Mouse (Mus musculus) embryo, embryonic 10.5 days (tissue): ENCODE measurements around the gene Ilkap.

Source experiments
- DNase-seq: peaks from one replicate; pipeline ENCODE4 v3.0.0-alpha.2; 2015; ENCODE audit warnings: low spot score

Ilkap gene

DNA sequence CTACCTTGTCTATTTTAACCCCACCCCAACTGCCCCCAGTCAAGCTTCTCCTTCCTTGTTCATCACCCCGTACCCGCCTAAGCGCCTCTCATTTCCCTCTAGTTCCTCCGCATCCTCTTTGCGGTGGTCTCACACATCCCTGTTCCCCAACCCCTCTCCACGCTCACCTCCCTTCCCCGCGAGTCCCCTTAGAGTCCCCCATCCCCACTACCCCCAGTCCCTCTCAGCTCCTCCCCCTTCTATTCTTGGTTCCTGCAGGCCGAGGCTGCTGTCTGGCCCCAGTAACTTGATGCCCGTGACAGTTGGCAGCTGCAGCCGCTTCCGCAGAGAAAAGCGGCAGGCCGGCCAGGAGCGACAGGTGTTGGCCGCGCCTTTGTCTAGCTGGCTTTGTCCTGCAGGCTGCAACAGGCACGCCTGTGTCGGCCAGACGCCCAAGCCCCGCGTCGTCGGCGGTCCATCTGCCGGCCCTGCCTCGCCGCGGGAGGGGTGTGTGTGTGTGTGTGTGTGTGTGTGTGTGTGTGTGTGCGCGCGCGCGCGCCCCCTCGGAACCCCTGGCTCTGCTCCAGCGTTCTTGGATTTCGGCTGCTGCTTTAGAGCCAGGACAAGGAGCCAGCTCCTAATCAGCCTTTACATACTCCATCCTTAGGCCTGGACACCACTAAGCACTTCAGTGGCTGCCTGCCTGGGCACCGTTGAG, 15.4 kb upstream of the Ilkap start, which contains the start of gene Hes6:
TSS of gene Hes6 (minus strand) at position 141 of the 697 bp plus-strand sequence.
- DNase-seq = peak; percentile 87

DNA sequence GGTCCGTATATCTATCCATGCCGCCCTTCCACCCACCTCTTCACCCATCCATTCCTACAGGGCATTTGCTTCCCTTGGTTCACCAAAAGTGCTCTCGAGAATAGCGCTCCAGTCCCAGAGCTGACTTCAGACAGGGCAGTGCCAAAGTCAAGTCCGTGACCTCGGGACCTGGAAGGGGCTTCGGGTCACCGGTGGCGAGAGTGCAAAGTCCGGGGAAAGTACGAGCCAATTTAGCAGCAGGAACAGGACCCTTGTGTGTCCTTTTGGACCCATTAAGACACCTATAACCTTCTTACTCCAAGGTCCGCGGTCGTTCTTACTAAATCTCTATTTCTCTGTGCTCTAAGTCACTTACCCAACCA, 14.9 kb upstream of the Ilkap start:
- no peak for DNase-seq

DNA sequence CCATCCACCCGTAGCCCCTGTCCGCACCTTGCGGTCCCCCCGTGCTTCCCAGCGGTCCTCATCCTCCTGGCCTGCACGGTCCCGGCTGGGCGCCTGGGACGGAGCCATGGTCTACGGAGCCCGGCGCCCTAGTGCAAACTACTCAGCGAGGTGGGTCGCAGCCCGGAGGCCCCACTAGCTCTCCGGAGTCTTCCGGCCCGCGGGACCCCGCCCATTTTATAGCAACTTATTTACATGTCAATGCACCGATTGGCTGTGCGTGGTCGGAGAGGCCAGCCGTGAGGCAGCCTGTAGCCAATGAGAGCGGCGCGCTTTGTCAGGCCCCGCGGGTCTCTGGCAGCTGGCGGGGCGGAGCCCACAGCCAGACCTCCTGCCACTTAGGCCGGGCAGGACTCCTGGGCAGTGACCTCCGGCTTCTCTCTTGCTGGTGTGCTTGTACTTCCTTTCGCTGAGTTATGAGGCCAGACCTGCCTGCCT, 14.5 kb upstream of the Ilkap start:
- DNase-seq = peak; percentile 98

DNA sequence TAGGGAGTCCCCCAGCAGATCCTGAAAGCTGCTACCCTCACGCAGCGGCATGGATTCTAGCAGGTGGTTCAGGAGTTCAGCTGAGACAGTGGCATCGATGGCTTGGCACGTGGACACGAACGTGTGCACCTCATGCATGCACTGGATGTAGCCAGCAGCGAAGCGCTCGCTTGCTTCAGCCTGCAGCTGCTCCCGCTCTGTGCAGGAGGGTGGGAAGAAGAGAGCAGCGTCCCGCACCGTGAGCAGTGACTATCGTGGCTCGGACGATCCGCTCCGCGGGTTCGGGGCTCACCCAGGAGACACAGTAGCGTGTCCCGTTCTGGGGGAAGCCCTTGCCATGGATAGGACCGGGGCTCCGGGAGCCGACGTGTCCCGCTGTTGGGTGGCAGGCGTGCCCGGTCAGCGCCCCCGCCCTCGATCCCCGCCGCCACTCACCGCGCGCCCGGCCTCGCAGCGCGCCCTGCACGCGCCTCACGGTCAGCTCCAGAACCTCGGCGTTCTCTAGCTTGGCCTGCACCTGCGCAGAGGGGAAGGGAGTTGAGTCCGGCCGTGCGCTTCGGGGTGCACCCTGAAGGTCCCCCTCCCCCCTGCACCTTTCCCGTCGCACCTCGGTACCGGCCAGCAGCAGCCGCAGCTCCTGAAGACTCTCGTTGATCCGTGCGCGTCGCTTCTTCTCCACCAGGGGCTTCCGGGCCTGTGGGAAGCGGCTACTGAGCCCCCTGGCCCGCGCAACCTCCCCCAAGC, 13.8 kb upstream of the Ilkap start:
- peak; percentile 28 for DNase-seq

DNA sequence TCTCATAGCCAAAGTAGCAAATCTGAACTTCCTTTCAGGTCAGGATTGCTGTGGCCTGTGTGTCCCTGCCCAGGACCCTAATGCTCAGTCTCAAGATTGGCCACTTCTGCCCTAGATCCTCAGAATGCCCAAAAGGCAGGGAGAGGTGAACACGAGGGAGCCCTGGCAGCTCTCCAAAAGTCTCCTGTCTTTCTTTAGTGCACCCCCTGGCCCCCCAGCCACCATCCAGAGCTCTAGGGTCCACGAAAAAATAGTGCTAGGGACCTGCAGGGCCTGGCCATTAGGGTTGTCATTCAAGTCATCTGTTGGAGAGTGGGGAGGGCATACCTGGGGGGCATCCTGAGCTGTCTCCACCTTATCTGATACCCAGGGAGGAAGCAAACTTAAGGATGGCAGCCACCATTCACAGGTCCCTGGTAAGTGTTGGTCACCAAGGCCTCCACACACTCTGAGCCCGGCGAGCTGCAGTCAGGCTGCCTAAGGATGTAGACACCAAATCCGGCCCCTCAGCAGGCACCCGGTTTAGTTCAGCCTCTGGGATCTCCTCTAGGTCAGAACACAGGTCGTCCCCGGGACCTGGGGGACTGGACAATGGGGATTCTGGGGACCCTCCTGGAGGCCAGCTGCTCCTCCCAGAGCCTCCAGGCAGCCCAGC, 13.1 kb upstream of the Ilkap start:
- DNase-seq = no peak

DNA sequence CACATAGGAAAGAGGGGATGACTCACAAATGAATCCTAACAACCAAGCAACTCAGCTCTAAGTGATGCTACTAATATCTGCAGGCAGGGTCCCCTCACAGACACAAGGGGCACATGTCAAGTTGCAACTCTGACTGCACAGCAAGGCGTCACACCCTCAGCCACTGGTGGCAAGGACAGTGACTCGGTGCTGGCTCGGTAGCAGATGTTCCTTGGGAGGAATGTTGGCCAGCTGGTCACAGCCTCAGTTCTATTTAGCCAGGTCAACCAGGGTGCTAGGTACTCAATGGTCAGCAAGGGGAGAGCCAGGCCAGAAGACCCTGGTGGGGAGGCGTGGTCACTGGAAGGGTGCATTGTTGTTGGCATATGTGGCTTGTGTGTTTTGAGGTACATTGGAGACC, 9.2 kb upstream of the Ilkap start:
- no peak for DNase-seq

DNA sequence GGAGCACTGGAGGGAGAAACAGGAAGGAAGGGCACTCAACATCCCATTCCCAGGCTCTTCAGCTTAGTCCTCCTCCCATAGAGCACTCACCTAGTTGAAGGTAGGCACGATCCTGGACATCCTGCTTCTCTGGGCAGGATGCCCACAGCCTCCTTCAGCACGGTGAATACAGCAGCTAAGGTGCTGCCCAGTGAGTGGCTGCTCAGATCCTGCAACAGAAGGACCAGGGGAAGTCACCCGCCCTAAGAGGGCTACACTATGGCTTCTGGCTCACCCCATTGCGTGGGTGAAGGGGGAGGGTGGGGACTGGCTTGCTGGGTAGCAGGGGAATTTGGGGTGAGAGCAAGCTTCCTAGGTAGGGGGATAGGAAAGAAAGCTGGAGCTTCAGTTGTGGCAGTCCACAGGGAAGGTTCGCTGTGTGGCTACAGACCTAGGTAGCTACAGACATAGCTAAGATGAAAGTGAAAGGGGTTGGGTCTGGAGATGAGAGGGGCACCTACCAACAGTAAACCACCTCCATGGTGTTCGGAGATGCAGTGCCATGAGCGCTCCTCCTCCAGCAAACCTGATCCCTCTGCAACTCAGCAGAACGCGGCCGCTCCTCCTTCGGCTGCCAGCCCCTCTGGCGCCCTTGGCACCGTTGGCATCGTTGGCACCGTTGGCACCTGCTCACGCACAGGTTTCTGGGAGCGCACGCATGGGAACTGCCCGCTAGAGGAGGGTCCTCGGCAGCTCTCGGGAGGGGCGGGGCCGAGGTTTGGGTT, 7.0 kb upstream of the Ilkap start:
- DNase-seq = no peak

DNA sequence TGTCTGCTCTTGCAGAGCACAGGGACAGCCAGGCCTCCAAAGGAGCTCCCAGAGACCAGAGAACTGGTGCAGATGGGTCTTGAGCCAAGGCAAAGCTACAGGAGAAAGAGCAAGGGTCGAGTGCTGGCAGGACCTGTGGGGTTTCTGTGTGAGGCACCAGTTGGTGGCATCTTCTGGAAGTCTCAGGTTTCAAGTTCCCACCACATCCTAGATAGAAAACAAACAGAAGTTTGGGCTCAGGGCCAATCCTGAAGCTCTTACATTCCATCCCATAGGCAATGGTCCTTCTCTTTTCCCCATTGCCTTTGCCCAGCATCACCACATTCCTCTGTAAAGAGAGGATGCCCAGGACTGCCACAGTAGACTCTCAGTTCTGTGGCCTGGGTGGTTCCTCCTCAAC, 6.4 kb upstream of the Ilkap start:
- DNase-seq = no peak

DNA sequence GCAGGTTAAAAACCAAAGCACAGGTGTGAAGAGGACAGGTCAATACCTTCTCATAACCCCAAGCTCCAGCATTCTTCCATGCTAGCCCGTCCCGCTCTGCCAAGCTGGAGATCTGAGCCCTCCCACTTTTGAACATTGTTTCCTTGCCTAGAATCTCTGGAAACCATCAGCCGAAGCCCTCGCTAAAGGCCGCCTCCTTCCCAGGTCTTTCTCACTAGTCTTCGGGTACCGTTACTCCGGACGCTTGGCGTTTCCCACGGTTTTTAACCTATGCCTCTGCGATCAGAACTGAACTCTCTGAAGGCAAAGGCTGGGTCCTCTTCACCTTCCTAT, 722 bp downstream of the Ilkap start:
- DNase-seq = no peak

DNA sequence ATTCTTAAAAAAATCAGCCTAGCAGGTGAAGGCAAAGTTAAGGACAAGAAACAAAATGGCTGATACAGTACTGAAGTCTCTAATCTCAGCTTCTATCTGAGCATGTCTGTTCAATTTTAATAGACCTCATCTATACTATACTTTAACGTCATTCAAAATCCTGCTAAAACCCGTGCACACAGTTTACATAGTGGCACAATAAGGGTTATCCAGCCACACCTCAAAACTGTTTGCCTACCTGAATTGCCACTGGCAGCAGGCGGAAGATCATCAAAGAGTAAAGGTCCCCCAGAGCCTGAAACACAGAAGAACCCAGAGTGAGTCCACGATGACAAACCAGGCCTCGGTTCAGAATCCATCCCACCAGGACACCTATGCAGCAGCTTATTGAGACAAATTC, 8.2 kb downstream of the Ilkap start:
- no peak for DNase-seq

DNA sequence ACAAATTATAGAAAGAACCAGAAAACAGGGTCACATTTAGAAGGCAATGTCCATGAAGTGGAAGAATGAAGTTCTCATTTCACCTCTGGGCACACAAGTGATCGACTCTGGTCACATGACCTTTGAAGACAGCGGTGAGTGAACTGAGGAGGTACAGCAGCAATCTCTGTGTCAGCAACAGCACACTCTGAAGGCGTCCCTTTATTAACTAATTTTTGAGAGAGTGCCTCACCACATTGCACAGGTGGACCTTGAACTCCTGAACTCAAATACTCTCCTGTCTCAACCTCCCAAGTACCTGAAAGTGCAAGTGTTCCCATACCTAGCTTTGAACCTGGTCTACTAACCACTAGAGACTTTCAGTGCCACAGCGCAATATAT, 17.5 kb downstream of the Ilkap start:
- DNase-seq = no peak

DNA sequence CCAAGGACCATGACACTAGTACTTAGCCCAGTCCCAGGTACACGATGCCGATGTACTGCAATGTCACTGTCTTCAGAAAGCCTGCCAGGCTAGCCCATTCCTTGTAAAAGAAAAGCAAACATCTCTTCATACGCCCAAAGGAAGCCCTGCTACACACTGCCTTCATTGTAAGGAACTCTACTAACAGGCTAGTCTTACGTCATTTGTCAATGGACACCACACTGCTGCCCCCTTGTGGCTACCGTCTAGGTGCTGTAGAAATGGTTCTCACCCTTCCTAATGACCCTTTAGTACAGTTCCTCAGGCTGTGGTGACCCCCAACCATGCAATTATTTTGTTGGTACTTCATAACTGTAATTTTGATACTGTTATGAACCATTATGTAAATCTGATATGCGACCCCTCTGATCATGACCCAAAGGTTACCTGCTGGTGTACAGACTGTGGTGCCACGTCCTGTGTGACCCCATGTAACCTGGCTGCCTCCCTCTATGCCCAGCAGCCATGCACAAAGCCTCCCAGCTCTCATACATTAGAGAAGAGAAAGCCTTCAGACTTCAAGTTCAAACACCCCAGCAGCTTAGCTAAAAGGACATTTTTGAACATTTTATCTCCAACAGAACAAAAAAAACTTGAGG, 18.0 kb downstream of the Ilkap start:
- DNase-seq = peak; percentile 90

DNA sequence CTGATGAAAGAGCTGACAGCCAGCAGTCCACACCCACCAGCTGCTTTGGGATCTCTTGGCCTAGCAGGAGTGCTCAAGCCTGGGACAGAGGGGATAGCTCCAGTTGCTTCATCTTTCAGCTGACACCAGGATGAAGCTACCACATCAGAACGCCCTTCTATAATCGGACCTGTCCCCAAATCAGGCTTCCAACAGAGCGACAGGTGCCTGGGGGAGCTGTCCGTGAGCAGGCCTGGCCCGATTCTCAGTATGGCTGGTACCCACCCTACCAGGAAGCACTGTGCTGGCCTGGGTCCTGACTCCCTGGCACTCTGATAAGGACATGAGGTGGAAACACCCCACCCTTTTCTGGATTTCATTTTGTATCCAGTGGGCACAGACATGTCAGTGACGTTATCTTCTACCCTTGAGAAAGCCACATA, 25.2 kb downstream of the Ilkap start:
- DNase-seq = no peak

DNA sequence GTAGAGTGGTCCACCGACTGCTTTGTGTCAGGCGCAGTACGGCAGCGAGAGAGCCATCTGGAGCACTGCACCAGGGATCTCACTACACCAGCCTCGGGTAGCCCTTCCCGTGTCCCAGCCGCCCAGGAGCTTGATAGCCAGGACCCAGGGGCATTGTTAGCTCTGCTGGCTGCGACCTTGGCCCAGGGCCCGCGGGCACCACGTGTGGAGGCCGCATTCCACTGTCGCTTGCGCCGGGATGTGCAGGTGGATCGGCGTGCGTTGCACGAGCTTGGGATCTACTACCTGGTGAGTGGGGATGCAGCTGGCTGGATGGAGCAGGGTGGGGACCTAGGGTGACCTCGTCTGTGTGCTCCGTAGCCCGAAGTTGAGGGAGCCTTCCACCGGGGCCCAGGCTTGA, 28.6 kb downstream of the Ilkap start:
- no peak for DNase-seq

DNA sequence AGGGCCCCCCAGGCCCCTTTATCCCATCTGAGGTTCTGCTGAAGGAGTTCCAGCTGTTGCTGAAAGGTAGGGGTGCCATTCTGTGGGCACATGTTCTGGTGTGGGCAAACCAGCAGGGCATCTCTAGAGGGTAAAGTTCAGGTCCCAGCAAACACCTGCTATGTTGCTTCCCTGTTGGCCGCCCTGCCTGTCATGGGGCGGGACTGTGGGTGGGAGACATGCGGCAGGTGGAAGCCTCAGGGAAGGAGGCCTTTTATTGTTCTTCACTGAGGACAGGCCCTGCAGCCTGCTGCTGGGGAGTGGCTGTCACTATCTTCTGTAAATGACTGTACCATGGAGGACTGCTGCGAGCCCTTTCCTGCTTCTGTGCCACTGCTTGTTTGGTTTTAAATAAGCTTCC, 29.2 kb downstream of the Ilkap start:
- no peak for DNase-seq

DNA sequence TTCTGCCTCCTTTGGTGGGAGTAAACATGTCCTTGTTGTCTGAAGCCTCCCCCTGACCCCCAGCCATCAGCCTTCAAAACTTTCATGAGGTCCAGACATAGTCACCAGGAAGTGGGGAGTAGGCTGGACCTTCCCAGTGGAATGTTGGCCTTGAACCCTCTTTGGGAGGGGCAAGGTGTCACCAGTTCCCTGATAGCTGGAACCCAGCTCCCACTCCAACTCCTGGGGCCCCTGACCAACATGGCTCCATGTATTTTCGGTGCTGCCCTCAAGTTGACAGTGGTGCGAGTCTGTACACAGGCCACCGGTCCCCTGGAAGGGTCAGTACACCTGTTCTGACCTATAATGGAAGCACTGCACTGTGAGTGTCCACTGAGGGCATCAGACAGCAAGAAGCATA, 31.3 kb downstream of the Ilkap start:
- DNase-seq = no peak

DNA sequence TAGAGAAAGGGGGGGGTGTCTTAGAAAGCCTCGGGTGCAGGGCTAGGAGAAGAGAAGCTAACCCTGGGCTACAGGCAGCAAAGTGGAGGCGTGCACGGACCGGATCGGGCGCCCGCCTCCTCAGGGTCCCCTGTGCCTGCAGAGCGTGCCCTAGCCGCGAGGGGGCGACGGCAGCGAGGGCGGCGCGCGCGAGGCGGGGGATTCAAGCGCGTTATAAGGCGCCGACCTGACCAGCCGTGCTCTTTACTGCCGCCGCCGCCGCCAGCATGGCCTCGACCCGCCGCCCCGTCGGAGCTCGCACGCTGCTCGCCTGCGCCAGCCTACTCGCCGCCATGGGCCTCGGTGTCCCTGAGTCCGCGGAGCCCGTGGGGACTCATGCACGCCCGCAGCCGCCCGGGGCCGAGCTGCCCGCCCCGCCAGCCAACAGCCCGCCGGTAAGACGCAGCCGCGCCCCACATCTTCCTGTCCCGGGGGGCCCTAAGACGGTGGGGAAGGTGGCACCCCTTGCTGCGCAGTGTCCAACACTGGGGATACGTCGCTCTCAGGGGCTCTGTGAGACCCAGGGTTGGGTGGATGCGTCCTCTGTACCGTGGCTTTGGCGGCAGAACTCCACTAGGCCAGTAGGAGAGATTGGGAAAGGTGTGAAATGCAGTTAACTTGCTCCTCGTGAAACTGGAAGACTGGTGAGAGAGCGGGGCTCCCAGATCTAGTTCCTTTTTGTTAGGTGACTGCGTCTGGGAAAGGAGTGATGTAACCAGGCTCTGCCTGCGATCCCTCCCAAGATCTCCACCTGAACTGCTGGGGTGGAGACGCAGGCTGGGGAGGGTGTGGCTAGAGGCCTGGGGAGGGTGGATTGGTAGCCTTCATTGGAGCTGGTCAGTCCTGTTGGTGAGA, 32.2 kb downstream of the Ilkap start, which contains the start of gene Erfe:
TSS of gene Erfe (plus strand) at position 216 of the 894 bp plus-strand sequence.
- peak; percentile 84 for DNase-seq

DNA sequence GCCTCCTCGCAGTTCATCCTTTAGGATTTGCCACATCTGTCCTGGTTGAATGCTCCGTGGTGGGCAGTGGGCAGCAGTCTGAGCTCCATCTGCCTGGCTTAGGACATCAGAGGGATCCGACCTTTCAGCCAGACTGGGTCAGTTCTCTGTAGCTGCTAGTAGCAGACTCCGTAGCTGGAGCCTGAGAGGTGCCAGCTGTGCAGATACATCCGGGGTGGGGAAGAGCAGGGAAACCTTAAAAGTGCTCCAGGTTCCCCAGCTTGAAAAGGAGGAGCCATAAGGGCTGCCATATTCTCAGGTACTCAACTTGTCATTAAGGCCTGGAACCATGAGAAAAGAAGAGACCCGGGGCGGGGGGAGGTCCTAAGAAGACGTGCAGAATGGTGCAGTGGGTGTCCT, 32.8 kb downstream of the Ilkap start:
- DNase-seq = no peak

DNA sequence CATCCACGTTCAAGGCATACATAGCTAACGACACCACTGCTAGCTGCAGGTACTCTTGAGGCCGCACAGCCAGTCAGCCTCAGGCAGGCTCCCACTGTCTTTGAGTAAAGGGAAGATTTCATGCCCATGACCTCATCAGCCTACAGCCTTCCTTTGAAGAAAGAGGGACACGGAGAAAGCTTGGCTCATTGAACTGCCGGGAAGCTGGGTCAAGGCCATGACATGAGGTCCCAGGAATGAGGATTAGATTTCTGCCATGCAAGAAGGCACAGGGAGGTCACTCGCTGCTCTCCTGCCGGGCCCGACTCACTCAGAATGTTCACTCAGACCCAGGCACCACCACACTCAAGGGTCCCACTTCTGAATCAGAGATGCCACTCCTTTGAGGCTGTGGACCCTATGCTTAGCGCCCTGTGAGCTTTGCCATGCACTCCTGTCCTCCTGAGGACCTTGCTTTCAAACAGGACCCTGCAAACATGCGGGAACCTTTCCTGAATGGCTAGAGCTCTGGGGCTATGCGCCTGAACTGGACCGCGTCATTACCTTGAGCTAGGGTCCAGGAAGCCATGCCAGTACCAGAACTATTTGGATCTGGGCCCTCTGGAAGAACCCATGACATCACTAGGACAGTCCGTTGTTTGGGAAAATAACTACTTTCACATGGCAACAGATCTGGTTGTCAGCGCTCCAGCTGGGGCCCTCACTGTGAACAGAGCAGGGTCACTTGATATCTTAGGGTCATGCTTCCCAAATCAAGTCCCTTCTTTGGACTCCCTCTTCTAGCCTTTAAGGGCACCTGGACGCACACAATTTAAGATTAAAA, 33.6 kb downstream of the Ilkap start:
- no peak for DNase-seq

DNA sequence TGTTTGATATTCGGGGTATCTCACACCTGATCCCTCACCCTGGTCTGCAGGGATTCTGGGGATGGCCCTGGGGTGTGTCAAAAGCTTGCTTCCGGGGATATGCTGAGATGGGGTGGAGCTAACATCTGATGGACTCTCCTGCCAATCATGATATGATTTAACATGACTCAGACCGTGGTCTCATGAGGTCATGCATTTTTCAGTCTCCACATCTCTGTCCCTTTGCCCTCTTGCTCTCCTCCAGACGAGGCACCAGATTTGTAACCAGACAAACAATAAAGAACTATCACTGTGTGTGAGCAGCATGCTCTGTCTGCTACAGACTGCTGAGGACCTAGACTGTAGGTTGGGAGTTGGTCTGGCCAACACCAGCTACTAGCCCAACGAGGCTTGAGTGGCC, 36.5 kb downstream of the Ilkap start:
- DNase-seq = no peak
